Mouse (Mus musculus): ENCODE results near the gene Tmem119.

GRCm38 (mm10) chr5:113751521-113752157, 48.7 kb downstream of the Tmem119 start:
- TF ChIP-seq POLR2A (IDR thresholded peaks at IDR 0.05; ENCODE audit: insufficient read depth, low read length) (no peak), CTCF (IDR thresholded peaks at IDR 0.05; ENCODE audit: low read depth, low read length) (no peak)
